ENCODE assay signal across 8 mouse cellular contexts in the genomic region with DNA sequence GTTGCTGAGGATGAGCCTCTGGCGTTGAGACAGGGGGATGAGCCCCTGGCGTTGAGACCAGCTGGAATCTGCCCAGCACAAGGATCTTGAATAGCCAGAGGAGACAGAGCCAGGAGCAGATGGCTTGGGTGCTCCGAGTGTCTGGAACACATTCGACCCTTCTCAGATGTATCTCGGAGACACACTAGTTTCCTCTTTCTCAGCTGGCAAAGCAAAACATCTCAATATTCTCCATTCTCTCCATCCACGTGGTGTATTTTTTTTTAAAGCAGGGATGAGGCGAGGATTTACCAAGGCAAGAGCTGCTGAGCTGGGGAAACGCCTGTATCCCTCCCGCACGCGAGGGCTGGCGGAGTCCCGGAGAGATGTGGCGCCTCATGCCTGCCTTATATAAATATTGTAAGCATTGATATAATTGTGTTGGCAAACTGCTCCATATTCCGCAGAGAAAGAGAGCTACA.
DNase-seq lines count a peak whose midpoint lies in the region; ATAC-seq and TF ChIP-seq lines count a peak whose summit lies in the region.

No protein-coding gene starts in this region.

- no peaks in the 10 kb centered on the region for H3K36me3 ChIP-seq in midbrain, embryonic 11.5 days (ENCODE audit: control insufficient read depth, insufficient read depth, low read length)
- H3K36me3 ChIP-seq in midbrain, embryonic 13.5 days: no peaks in the 10 kb centered on the region
- no peaks in the 10 kb centered on the region for H3K36me3 ChIP-seq in stomach, embryonic 16.5 days (ENCODE audit: control insufficient read depth, insufficient read depth, low read length)
- no peaks in the 10 kb centered on the region for H3K36me3 ChIP-seq in heart, embryonic 12.5 days

- no peaks in the 10 kb centered on the region for H3K4me1 ChIP-seq in midbrain, embryonic 11.5 days (ENCODE audit: control insufficient read depth, insufficient read depth, low read length)
- H3K4me1 ChIP-seq in midbrain, embryonic 13.5 days (replicated peaks): no peaks in the 10 kb centered on the region
- H3K4me1 ChIP-seq in stomach, embryonic 16.5 days (ENCODE audit: control insufficient read depth, insufficient read depth, low read length): no peaks in the 10 kb centered on the region
- H3K4me1 ChIP-seq in heart, embryonic 12.5 days (replicated peaks): no peaks in the 10 kb centered on the region

- H3K27ac ChIP-seq in midbrain, embryonic 11.5 days (ENCODE audit: low read depth, low read length): no peak overlapping the region
- no peak overlapping the region for H3K27ac ChIP-seq in midbrain, embryonic 13.5 days
- no peak overlapping the region for H3K27ac ChIP-seq in left cerebral cortex, adult 2 months
- H3K27ac ChIP-seq in stomach, embryonic 16.5 days (ENCODE audit: low read length): peak overlapping the region; percentile 37; the same call in 1 of the 2 replicates
- no peak overlapping the region for H3K27ac ChIP-seq in heart, embryonic 12.5 days (ENCODE audit: poor library complexity, severe bottlenecking)

- no peak for TF ChIP-seq CTCF in left cerebral cortex, adult 2 months (IDR thresholded peaks at IDR 0.05)

- ATAC-seq in midbrain, embryonic 11.5 days (ENCODE audit: low FRiP score): no peak
- no peak for ATAC-seq in midbrain, embryonic 13.5 days
- ATAC-seq in stomach, embryonic 16.5 days (ENCODE audit: insufficient read depth, low FRiP score): no peak; the same call in 1 of the 2 replicates
- no peak for ATAC-seq in heart, embryonic 12.5 days (ENCODE audit: insufficient number of reproducible peaks, low FRiP score)
- no peak for ATAC-seq in CD4-positive, CD25-positive, alpha-beta regulatory T cell, adult 4 months

- H3K27me3 ChIP-seq in midbrain, embryonic 11.5 days (ENCODE audit: control insufficient read depth, insufficient read depth, low read length): no peaks in the 10 kb centered on the region
- no peaks in the 10 kb centered on the region for H3K27me3 ChIP-seq in midbrain, embryonic 13.5 days
- H3K27me3 ChIP-seq in stomach, embryonic 16.5 days (ENCODE audit: control insufficient read depth, insufficient read depth, low read length): no peaks in the 10 kb centered on the region
- H3K27me3 ChIP-seq in heart, embryonic 12.5 days (replicated peaks): no peaks in the 10 kb centered on the region

- WGBS in midbrain, embryonic 11.5 days: 83% methylated on average over 15 of the region's 15 CpGs
- 73% methylated on average over 15 of the region's 15 CpGs for WGBS in midbrain, embryonic 13.5 days
- WGBS in stomach, embryonic 16.5 days: 50% methylated on average over 15 of the region's 15 CpGs
- WGBS in heart, embryonic 12.5 days: 78% methylated on average over 15 of the region's 15 CpGs

- H3K4me2 ChIP-seq in midbrain, embryonic 11.5 days: no peak overlapping the region
- no peak overlapping the region for H3K4me2 ChIP-seq in midbrain, embryonic 13.5 days (replicated peaks)
- H3K4me2 ChIP-seq in stomach, embryonic 16.5 days (ENCODE audit: low read depth, low read length): peak overlapping the region; percentile 17
- H3K4me2 ChIP-seq in heart, embryonic 12.5 days: no peak overlapping the region

- no peak overlapping the region for H3K4me3 ChIP-seq in midbrain, embryonic 11.5 days (ENCODE audit: low read depth, low read length)
- H3K4me3 ChIP-seq in midbrain, embryonic 13.5 days (replicated peaks): no peak overlapping the region
- peak overlapping the region; percentile 15; the same call in 1 of the 2 replicates for H3K4me3 ChIP-seq in left cerebral cortex, adult 2 months
- no peak overlapping the region for H3K4me3 ChIP-seq in stomach, embryonic 16.5 days (replicated peaks; ENCODE audit: low read length)
- no peak overlapping the region for H3K4me3 ChIP-seq in heart, embryonic 12.5 days

- intact Hi-C loops in left cerebral cortex, adult 2 months (cut with DNase I): no loop called here

- DNase-seq in midbrain, embryonic 11.5 days (ENCODE audit: low spot score, missing footprints): peak; percentile 23
- DNase-seq in gastrocnemius, adult 18-20 months (ENCODE audit: low spot score): peak; percentile 75
- DNase-seq in left cerebral cortex, adult 2 months (ENCODE audit: extremely low spot score in 1 of 2, low spot score in 2 of 2): peak; percentile 32 to 33
- no peak for DNase-seq in thymus, postnatal 4 days

- H3K9me3 ChIP-seq in midbrain, embryonic 11.5 days (ENCODE audit: control insufficient read depth, low read length): peaks cover 4% of the 10 kb centered on the region; the same call in 1 of the 2 replicates
- H3K9me3 ChIP-seq in midbrain, embryonic 13.5 days: 0 out of 2 replicates have a peak, but pooled peaks cover 5% of the 10 kb centered on the region
- H3K9me3 ChIP-seq in stomach, embryonic 16.5 days (replicated peaks; ENCODE audit: control insufficient read depth, low read length): no peaks in the 10 kb centered on the region
- peaks cover 9% of the 10 kb centered on the region for H3K9me3 ChIP-seq in heart, embryonic 12.5 days (replicated peaks)

- H3K9ac ChIP-seq in midbrain, embryonic 11.5 days (ENCODE audit: low read length): no peak overlapping the region
- H3K9ac ChIP-seq in midbrain, embryonic 13.5 days (replicated peaks): no peak overlapping the region
- H3K9ac ChIP-seq in stomach, embryonic 16.5 days (ENCODE audit: low read length): no peak overlapping the region
- H3K9ac ChIP-seq in heart, embryonic 12.5 days: no peak overlapping the region
